Mouse (Mus musculus) splenic B cell, adult 2 months (primary cell): ENCODE data around the gene Ddx21.
"Not testable (repeated sequence)": the region's sequence is repeated elsewhere in the genome, so short reads cannot be mapped to it uniquely, and the experiment has no call there.

ENCODE experiments used
- DNase-seq: peaks from one replicate; pipeline ENCODE4 v3.0.0-alpha.2; 2011; ENCODE audit warnings: low read depth, low spot score
- H3K27me3 ChIP-seq: 2 replicates; pipeline ENCODE4 v1.6.1; 2012; ENCODE audit warnings: mild to moderate bottlenecking, low read length, moderate library complexity, mixed read lengths; ENCODE audit not compliant: control insufficient read depth, poor library complexity, insufficient read depth, severe bottlenecking
- H3K36me3 ChIP-seq: 2 replicates; pipeline ENCODE4 v1.6.1; 2012; ENCODE audit warnings: mild to moderate bottlenecking, low read length, moderate library complexity, mixed read lengths; ENCODE audit not compliant: control insufficient read depth, poor library complexity, insufficient read depth, severe bottlenecking

Gene Ddx21

DNA sequence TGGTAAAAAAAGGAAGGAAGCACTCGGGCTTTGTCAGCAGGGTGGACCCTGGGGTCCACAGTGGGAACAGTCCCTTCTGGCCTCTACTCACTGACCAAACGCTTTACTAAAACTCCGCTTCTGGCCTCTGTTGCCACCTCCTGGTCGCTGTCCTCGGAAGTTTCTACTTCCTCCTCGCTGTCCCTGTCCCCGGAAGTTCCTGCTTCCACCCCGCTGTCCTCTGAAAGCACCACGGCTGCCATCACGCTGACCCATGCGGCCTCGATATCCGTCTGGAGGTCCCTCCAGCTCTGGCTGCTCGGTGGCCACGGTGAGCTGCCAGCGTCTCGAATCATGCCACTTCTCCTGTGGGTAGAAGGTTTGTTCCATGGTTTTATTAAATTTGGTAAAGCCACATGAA is 19.8 kb downstream of the Ddx21 start:
- H3K36me3 ChIP-seq: peaks cover 16% of the 10 kb centered on the region
- DNase-seq: no peak
- no peaks in the 10 kb centered on the region for H3K27me3 ChIP-seq

DNA sequence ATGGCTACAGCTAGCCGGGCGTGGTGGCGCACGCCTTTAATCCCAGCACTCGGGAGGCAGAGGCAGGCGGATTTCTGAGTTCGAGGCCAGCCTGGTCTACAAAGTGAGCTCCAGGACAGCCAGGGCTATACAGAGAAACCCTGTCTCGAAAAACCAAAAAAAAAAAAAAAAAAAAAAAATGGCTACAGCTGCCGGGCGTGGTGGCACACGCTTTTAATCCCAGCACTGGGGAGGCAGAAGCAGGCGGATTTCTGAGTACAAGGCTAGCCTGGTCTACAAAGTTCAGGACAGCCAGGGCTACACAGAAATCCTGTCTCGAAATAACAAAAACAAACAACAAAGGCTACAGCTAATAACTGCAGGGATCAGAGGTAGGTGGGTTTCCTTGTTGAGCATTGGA is 23.0 kb downstream of the Ddx21 start:
- not testable (repeated sequence) for DNase-seq, H3K27me3 ChIP-seq, H3K36me3 ChIP-seq

DNA sequence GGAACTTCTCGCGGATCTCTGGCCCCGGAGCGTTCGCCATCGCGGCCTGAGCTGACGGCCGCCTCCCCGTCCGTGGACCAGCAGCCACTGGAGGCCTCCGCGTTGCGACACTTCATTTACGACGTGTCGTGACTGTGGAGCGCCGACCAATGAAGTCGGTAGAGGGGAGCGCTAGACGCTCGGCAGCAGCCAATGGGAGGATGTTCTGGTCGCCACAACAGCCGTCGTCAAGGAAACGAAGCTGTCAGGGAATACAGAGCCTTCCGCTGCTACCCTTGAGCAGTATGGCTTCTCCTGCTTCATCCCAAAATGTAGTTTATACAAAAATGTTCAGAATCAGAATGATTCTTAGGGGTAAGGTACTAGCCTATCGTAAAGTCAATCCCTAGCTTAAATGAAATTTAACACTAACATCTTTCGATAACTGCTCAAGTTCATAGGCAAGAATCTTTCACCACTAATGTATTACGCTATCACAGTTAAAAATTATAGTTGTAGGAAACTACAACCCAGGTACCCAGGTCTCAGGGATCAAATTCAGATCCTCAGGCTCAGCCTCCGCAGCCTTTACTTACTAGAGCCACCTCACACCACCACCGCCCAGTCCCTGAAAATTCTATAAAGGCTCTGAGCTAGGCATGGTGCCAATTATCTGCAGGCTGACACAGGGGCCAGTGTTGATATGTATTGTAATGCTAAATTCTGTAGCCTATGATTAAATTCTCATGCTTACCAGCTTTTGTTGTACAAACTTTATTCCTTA is 23.6 kb downstream of the Ddx21 start, which contains the start of gene Kif1bp:
Gene Kif1bp (minus strand): TSS at position 120 of the 763 bp plus-strand sequence.
- Histone ChIP-seq H3K36me3 (peaks cover 5% of the 10 kb centered on the region), H3K27me3 (no peaks in the 10 kb centered on the region)
- peak; percentile 97 for DNase-seq

DNA sequence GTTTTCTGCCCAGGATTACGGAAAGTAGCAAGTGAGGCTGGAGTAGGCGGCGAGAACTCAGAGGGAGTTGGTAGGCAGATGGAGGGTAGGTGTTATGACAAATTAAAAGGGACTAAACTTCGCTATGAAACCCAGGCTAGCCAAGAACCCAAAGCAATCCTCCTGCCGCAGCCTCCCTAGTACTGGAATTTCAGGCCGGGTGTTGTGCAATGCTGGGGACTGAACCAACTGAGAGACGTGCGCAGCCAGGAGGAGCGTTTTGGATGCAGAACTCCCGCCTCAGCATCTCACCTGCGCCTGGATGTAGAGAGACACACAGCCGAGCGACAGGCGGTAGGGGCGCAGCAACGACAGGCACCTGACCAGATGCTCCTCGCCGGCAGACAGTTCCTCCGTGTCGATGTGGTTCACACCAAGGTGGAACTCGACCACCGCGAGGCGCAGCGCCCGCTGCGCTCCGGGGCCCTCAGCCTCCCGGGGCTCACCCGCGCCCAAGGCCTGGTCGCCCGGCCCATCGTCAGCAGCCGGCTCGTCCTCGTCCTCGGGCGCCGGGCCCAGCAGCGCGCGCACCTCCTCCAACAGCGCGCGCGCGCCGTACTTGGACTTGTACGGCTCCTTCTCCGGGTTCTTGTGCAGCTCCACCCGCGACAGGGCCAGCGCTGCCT is 24.3 kb downstream of the Ddx21 start:
- H3K36me3 ChIP-seq: no peaks in the 10 kb centered on the region; the same call in 1 of the 2 replicates
- no peak for DNase-seq

DNA sequence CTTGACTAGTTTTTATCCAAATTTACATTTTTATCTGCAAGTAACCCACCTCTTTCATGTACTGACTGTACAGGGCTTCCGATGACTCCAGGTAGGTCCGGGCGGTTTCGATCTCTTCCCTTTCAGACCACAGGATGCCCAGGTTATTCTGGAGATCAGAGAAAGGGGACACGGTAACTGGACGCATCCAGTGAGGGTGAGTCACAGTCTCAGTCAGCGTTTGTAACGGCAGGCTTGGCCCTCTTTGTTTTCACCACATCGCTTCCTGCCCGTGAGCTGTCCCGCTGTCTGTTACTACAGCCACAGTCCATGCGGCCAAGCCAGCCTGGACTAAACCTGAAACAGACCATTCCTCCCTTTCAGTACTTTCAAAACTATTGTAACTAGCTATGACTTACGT is 27.1 kb downstream of the Ddx21 start:
- Histone ChIP-seq H3K36me3 (peaks cover 7% of the 10 kb centered on the region), H3K27me3 (no peaks in the 10 kb centered on the region)
- no peak for DNase-seq

More for the DNA sequence above, 24.3 kb downstream of the Ddx21 start:
- no peaks in the 10 kb centered on the region for H3K27me3 ChIP-seq

DNA sequence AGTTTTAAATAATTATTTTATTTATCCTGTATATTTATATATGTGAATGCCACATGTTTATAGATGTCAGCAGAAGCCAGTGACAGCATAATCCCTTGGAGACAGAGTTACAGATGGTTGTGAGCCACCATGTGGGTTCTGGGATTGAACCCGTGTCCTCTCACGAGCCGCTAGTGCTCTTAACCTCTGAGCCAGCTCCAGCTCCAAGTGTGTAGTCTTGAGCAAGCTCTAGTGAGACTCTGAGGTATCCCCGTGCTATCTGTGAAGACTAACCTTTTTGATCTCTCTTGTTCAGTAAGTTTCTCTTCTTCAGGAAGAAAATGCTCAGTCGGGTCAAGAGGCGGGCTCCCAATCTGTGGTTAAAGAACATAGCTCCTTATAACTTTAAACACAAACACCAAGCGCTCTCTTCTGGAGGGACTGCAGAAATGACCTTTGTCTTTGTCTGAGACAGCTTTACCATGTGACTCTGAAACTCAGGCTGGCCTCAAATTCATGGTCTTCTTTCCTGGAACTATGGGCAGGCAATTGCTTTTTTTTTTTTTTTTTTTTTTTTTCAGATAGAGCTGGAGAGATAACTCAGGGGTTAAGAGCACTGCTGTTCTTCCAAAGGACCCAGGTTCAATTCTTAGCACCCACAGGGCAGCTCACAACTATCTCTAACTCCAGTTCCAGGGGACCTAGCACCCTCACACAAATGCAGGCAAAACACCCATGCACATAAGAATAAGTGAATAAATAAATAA is 31.8 kb downstream of the Ddx21 start:
- DNase-seq: no peak
- Histone ChIP-seq H3K36me3 (peaks cover 16% of the 10 kb centered on the region), H3K27me3 (no peaks in the 10 kb centered on the region)

DNA sequence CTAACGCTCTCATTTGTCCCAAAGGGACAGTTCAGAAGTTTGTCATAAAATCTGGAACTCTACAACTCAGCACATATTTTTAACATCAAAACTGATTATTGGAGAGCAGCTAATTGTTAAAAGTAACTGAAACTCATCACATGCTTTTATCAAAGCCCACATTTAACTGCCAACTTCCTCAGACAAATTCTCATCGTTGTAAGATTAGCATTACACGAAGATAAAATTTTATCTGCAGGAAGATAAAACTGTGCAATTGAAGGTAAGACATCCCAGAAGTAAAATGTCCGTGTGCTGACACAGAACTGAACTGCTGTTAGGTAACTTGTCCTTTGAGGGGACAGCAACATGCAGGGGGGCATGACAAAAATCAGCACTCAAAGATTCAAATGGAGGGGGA is 33.2 kb downstream of the Ddx21 start:
- Histone ChIP-seq H3K27me3 (no peaks in the 10 kb centered on the region), H3K36me3 (peaks cover 16% of the 10 kb centered on the region)
- DNase-seq: no peak

DNA sequence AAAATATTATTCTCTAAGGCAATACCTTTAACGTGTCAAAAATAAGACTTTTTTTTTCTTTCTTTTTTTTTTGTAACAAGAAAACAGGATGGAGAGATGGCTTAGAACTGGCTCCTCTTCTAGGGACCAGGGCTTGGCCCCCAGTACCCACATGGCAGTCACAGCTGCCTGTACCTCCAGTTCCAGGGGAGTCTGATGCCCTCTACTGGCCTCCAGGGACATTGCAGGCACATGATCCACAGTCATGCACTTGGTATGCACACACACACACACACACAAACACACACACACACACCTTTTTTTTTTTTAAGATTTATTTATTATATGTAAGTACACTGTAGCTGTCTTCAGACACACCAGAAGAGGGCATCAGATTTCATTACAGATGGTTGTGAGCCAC is 44.3 kb downstream of the Ddx21 start:
- Histone ChIP-seq H3K36me3 (0 out of 2 replicates have a peak, but pooled peaks cover 3% of the 10 kb centered on the region), H3K27me3 (no peaks in the 10 kb centered on the region)
- peak; percentile 67 for DNase-seq

DNA sequence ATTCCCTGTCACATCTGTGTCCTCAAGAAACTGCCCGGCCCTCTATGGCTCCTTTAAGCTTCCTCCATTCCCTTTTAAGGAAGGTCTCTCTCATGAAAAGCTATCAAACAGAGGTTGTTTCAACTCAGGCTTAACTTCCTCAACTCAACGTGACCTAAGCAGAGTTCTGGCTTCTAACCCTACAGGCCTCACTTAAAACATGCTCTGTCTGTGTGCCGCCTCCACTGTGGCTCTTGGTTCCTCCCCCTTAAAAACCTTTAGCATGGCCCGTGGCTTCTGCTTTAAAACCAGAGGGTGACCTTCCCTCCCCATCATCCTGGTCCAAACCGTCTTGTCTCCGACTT is 45.6 kb downstream of the Ddx21 start:
- Histone ChIP-seq H3K27me3 (no peaks in the 10 kb centered on the region), H3K36me3 (0 out of 2 replicates have a peak, but pooled peaks cover 3% of the 10 kb centered on the region)
- DNase-seq: peak; percentile 56

DNA sequence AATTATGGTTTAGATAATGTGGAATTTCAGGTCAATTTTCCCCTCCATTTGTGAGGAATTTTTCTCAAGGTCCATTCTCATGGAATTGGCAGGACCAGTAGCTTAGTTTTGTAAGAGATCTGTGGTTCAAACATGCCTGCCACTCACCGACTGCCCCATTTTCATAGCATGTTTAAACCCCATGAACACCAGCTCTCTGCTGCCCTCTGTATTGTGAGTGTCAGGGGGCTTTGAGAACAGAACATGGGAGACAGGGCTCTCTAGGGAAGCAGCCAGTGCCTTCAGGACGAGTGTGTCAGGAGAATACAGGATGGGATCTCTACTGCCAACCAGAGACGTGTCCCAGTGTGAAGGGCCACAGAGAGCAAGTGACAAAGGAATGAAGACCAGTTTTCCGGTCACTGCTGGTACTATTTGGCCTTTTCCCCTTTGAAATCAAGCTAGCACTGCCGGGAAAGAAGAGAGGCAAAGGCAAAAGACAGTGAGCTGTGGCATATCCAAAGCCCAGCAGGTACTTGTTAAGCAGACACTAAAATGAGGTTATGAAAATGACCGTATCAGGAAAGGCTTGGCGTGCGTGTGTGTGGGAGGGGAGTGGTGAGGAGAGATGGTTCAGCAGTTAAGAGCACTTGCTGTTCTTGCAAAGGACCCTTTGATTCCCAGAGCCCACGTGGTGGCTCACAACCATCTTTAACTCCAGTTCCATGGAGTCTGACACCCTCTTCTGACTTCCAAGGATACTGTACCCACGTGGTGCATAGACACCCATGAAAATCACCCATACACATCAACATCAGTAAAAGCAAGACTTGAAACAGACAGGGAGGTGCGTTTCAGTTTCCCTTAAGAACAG is 46.1 kb downstream of the Ddx21 start:
- peak; percentile 47 for DNase-seq

DNA sequence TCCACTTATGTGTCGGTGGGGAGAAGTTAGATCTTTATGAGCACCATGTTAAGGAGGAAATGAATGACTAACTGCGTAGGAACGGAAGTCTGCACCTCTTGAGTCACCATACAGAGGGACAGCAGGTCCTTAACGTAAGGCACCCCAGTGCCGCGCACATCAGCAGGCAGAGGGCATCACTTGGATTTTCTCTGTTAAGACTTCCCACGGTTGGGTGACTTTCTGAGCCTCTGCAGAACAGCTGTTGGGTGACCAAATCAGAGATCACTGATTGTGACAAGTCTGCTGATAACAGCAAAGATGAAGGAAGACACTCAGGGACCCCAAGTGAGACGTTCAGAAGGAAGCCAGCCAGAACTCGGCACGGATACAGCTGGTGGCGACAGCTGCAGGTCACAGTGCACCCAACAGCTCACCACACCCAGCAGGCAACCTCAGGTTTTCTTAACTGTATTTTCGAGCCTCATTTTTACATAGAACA is 48.4 kb downstream of the Ddx21 start:
- Histone ChIP-seq H3K27me3 (no peaks in the 10 kb centered on the region), H3K36me3 (no peaks in the 10 kb centered on the region)
- DNase-seq: peak; percentile 78

More for the DNA sequence above, 46.1 kb downstream of the Ddx21 start:
- H3K36me3 ChIP-seq: 0 out of 2 replicates have a peak, but pooled peaks cover 3% of the 10 kb centered on the region
- no peaks in the 10 kb centered on the region for H3K27me3 ChIP-seq

DNA sequence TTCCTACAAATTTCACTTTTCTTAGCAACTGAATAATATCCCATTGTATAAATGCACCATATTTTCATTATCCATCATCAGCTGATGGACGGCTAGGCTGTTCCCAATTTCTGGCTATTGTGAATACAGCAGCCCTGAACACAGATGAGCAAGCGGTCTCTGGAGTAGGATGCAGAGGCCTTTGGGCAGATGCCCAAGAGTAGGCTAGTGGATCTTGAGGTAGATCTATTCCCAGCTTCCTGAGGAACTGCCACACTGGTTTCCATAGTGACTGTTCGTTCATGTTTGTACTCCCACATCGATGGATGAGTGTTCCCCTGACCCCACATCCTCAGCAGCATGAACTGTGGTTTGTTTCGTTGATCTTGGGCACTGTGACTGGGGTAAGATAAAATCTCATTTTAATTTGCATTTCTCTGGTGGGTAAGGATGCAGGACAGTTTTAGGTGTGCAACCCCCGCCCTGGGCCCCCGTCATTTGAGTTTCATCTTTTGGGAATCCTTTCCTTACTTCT is 51.2 kb downstream of the Ddx21 start:
- H3K36me3 ChIP-seq: no peaks in the 10 kb centered on the region
- DNase-seq: no peak
- no peaks in the 10 kb centered on the region; the same call in none of the 2 replicates for H3K27me3 ChIP-seq

DNA sequence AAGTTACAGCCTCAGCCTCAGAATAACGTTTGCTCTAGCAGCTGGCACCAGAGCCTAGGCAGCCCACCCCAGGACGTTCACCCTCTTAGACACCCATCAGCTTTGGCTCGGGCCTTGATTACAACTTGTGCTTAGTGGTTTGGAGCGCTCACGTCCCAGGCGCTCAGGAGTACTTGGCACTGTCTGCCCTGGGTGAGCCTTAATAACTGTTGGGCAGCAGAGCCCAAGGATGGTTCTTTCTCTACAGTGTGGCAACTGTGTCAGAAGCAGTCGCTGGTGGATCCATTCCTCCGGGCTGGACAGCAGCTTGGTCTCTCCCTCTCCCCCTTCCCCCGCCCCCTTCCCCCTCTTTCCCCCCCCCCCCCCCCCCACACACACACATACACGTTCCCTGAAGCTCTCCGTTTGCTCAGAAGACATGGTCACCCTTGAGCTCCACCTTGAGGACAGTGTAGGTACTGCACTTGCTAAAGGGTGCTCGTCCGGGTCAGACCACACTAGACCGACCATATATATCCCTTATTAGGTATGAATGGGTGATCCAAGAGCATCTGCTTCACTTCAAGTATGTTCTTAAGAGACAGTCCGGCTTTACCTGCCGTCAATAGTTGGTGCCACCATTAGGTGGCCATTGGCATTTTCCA is 52.4 kb downstream of the Ddx21 start:
- H3K36me3 ChIP-seq: no peaks in the 10 kb centered on the region
- DNase-seq: peak; percentile 93
- no peaks in the 10 kb centered on the region; the same call in none of the 2 replicates for H3K27me3 ChIP-seq
